Mouse (Mus musculus) embryonic facial prominence, embryonic 14.5 days (tissue): ENCODE data around the gene Fig4. TPM values are rescaled to one million over a fixed set of nuclear protein-coding genes. Genes with fewer than 3 reads are reported as not detected.

Experiments used
- ATAC-seq: fragments of 200-750 bp; cut with Nextera tagmentation; 2 replicates; pipeline ENCODE4 v1.8.0; 2017; ENCODE audit warnings: low read depth, moderate number of reproducible peaks, moderate TSS enrichment
- DNase-seq: peaks from one replicate; pipeline ENCODE4 v3.0.0-alpha.2; 2015; ENCODE audit warnings: low spot score
- H3K27ac ChIP-seq: fragments of 300-500 bp; sonication (generic); replicated peaks from 2 replicates; pipeline ENCODE4 v1.5.1; 2014; ENCODE audit warnings: low read depth, mild to moderate bottlenecking, low read length, moderate library complexity
- H3K27me3 ChIP-seq: fragments of 300-500 bp; sonication (generic); replicated peaks from 2 replicates; pipeline ENCODE4 v1.6.1; 2014; ENCODE audit warnings: low read length; ENCODE audit not compliant: control insufficient read depth, insufficient read depth
- H3K36me3 ChIP-seq: fragments of 300-500 bp; sonication (generic); 2 replicates; pipeline ENCODE4 v1.6.1; 2014; ENCODE audit warnings: low read length, mixed read lengths; ENCODE audit not compliant: control insufficient read depth, insufficient read depth
- H3K4me1 ChIP-seq: fragments of 300-500 bp; sonication (generic); 2 replicates; pipeline ENCODE4 v1.6.1; 2014; ENCODE audit warnings: antibody characterized with exemption, low read length; ENCODE audit not compliant: control insufficient read depth, insufficient read depth
- H3K4me2 ChIP-seq: fragments of 300-500 bp; sonication (generic); 2 replicates; pipeline ENCODE4 v1.6.1; 2014; ENCODE audit warnings: low read depth, mild to moderate bottlenecking, low read length, moderate library complexity, mixed read lengths
- H3K4me3 ChIP-seq: fragments of 300-500 bp; sonication (generic); 2 replicates; pipeline ENCODE4 v1.5.1; 2014; ENCODE audit warnings: low read depth, mild to moderate bottlenecking, low read length
- H3K9ac ChIP-seq: fragments of 300-500 bp; sonication (generic); 2 replicates; pipeline ENCODE4 v1.6.1; 2014; ENCODE audit warnings: low read depth, mild to moderate bottlenecking, low read length, moderate library complexity, mixed read lengths
- H3K9me3 ChIP-seq: fragments of 300-500 bp; sonication (generic); 2 replicates; pipeline ENCODE4 v1.6.1; 2016; ENCODE audit warnings: low read length; ENCODE audit not compliant: control insufficient read depth
- WGBS: fragments of 180-500 bp; shearing (Covaris S2); extraction: QIAGEN DNeasy Blood & Tissue Kit; methylation state at CpG from one replicate; pipeline ENCODE4 v1.1.7; 2014; 5-methylcytosine and 5-hydroxymethylcytosine counted together
- polyA plus RNA-seq: library from polyadenylated mRNA; unstranded; fragments of >200 nt; fragmentation: Nextera tagmentation; extraction: Ambion mirVana; gene quantifications from 2 replicates; pipeline ENCODE4 v1.2.1, GENCODE M21; 2014

The Fig4 gene
- polyA plus RNA-seq, 1 experiment from 2014 or later = 16.8 TPM

GRCm38 (mm10) chr10:41153229-41153750 lies 149.8 kb downstream of the Fig4 start:
- Histone ChIP-seq H3K4me2 (no peak overlapping the region), H3K4me3 (no peak overlapping the region), H3K27ac (no peak overlapping the region), H3K9me3 (no peaks in the 10 kb centered on the region), H3K9ac (no peak overlapping the region), H3K36me3 (no peaks in the 10 kb centered on the region), H3K27me3 (no peaks in the 10 kb centered on the region), H3K4me1 (no peaks in the 10 kb centered on the region)
- no peak for DNase-seq
- 87% methylated on average over 5 of the region's 5 CpGs for WGBS
- ATAC-seq = no peak

GRCm38 (mm10) chr10:41151901-41152300 lies 151.2 kb downstream of the Fig4 start:
- ATAC-seq (no peak), DNase-seq (no peak)
- Histone ChIP-seq H3K9ac (no peak overlapping the region), H3K9me3 (no peaks in the 10 kb centered on the region), H3K27ac (no peak overlapping the region), H3K36me3 (no peaks in the 10 kb centered on the region), H3K4me3 (no peak overlapping the region), H3K4me2 (no peak overlapping the region), H3K27me3 (no peaks in the 10 kb centered on the region), H3K4me1 (no peaks in the 10 kb centered on the region)
- 48% methylated on average over 4 of the region's 4 CpGs for WGBS

DNA sequence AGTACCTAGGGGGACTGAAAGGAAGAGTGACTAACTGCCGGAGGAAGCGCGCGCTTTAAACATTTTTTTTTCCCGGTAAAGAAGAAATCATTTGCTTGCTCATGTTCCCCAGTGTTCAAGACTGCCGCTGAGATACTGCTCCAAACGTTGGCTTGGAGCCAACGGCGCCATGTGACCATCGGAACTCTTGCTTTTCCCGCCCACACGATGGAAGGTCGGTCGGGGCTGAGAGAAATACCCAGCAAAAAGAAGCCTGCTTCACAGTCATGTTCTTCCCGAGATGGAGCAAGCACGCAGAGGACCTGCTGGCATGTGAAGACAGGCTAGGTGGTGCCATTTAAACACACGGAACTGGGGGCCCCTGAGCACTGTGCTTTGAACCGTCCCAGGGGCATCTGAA lies 151.6 kb downstream of the Fig4 start:
- H3K27me3 ChIP-seq = no peaks in the 10 kb centered on the region
- H3K4me3 ChIP-seq = no peak overlapping the region
- no peaks in the 10 kb centered on the region for H3K9me3 ChIP-seq
- DNase-seq = peak; percentile 22
- no peaks in the 10 kb centered on the region for H3K4me1 ChIP-seq
- H3K9ac ChIP-seq = no peak overlapping the region
- H3K36me3 ChIP-seq = no peaks in the 10 kb centered on the region
- no peak for ATAC-seq
- H3K4me2 ChIP-seq = no peak overlapping the region
- no peak overlapping the region for H3K27ac ChIP-seq
- WGBS = 66% methylated on average over 18 of the region's 18 CpGs

DNA sequence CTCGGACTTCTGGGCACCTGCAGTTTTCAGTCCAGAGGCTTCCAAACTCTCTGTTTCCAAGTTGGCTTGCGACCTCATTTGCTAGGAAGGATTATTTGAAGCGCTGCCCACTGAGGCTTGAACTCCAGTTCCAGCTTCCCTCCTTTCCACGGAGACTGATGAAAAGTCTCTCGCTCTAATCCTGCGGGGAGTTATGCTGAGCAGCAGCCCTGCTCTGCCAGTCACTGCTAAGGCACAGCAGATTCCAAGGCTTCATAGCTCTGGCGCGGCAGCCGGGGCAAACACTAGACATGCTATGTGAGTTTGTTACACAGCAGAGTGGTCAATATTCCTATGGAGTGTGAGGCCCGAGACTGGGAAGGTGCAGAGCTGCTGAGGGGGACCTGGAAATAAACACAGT lies 152.0 kb downstream of the Fig4 start:
- DNase-seq = no peak
- Histone ChIP-seq H3K4me3 (no peak overlapping the region), H3K9ac (no peak overlapping the region), H3K27me3 (no peaks in the 10 kb centered on the region), H3K9me3 (no peaks in the 10 kb centered on the region), H3K4me1 (no peaks in the 10 kb centered on the region), H3K27ac (no peak overlapping the region), H3K4me2 (no peak overlapping the region), H3K36me3 (no peaks in the 10 kb centered on the region)
- no peak for ATAC-seq
- 66% methylated on average over 10 of the region's 10 CpGs for whole genome bisulfite sequencing

DNA sequence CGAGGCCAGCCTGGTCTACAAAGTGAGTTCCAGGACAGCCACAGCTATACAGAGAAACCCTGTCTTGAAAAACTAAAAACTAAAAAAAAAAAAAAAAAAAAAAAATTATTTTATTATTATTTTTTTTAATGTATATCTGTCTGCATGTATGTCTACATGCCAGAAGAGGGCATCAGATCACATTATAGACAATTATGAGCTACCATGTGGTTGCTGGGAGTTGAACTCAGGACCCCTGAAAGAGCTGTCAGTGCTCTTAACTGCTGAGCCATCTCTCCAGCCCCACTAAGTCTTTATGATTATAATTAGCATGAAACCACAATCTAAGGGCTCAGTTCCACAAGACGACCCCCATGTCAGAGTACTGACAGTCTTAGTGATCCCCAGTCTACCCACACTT lies 152.6 kb downstream of the Fig4 start:
- Histone ChIP-seq H3K4me1 (no peaks in the 10 kb centered on the region), H3K27me3 (no peaks in the 10 kb centered on the region), H3K4me2 (no peak overlapping the region), H3K9ac (no peak overlapping the region), H3K27ac (no peak overlapping the region), H3K9me3 (no peaks in the 10 kb centered on the region), H3K4me3 (no peak overlapping the region), H3K36me3 (no peaks in the 10 kb centered on the region)
- ATAC-seq = no peak
- 66% methylated on average over 2 of the region's 2 CpGs for WGBS
- DNase-seq = no peak

DNA sequence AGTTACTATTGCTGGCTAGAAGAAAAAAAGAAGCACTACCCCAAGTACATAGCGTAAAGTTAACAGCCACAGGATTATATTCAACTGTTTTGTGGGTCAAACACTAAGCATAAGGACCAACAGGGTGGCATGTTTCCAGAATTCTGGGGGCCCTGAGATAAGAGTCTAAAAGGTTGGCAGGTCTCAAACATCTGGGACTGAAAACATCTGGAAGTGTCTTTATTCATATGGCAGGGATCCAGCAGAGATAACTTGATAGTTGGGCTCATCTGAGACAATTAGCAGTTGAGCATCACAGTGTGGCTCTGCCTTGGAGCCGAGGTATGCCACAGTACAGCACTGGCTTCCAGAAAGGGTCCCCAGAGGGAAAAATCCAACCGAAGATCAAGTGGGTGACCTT lies 153.8 kb downstream of the Fig4 start:
- WGBS = 61% methylated on average over 3 of the region's 3 CpGs
- no peak for ATAC-seq
- H3K9ac ChIP-seq = no peak overlapping the region
- H3K27me3 ChIP-seq = no peaks in the 10 kb centered on the region
- H3K4me2 ChIP-seq = no peak overlapping the region
- no peaks in the 10 kb centered on the region for H3K36me3 ChIP-seq
- H3K4me1 ChIP-seq = no peaks in the 10 kb centered on the region
- no peak overlapping the region for H3K27ac ChIP-seq
- no peak overlapping the region for H3K4me3 ChIP-seq
- no peaks in the 10 kb centered on the region for H3K9me3 ChIP-seq
- no peak for DNase-seq

- no peak overlapping the region for H3K27ac ChIP-seq
- no peaks in the 10 kb centered on the region for H3K36me3 ChIP-seq
- no peaks in the 10 kb centered on the region for H3K4me1 ChIP-seq
- DNase-seq = no peak
- no peak for ATAC-seq
- H3K9ac ChIP-seq = no peak overlapping the region
- no peak overlapping the region for H3K4me3 ChIP-seq
- H3K4me2 ChIP-seq = no peak overlapping the region
- no peaks in the 10 kb centered on the region for H3K9me3 ChIP-seq
- no peaks in the 10 kb centered on the region for H3K27me3 ChIP-seq
- 67% methylated on average over 2 of the region's 2 CpGs for WGBS
Observed at GRCm38 (mm10) chr10:41146141-41146540, 156.9 kb downstream of the Fig4 start.

Other genes starting within 250 kb of the Fig4 start
- gene Gpr6, start 231.0 kb downstream of the Fig4 start, polyA plus RNA-seq = not detected in 2 replicates
- gene Ak9, start 720 bp upstream of the Fig4 start, polyA plus RNA-seq = 0.13 and 0.21 TPM in 2 replicates
- 15.4 and 16.6 TPM in 2 replicates for gene Zbtb24, start 147.1 kb upstream of the Fig4 start, polyA plus RNA-seq
- gene Mical1, start 173.1 kb upstream of the Fig4 start, polyA plus RNA-seq = 26.4 and 31.4 TPM in 2 replicates
- gene Smpd2, start 187.1 kb upstream of the Fig4 start, polyA plus RNA-seq = 36.0 and 43.9 TPM in 2 replicates
- gene Ppil6, start 187.2 kb upstream of the Fig4 start, polyA plus RNA-seq = 1.6 and 2.0 TPM in 2 replicates
- 230 and 234 TPM in 2 replicates for gene Cd164, start 216.2 kb upstream of the Fig4 start, polyA plus RNA-seq